Mouse (Mus musculus) myocyte (in vitro differentiated cells): ENCODE results near the gene Ppp1cb. TPM values are rescaled to one million over a fixed set of nuclear protein-coding genes. Genes with fewer than 3 reads are reported as not detected.

Source experiments
- H3K27me3 ChIP-seq: one replicate; pipeline ENCODE4 v1.6.1; 2011; ENCODE audit not compliant: control insufficient read depth, insufficient read depth, insufficient read length
- H3K36me3 ChIP-seq: one replicate; pipeline ENCODE4 v1.6.1; 2011; ENCODE audit not compliant: control insufficient read depth, insufficient read depth
- H3K4me2 ChIP-seq: one replicate; pipeline ENCODE4 v1.6.1; 2011; ENCODE audit warnings: low read depth, control low read depth
- H3K4me3 ChIP-seq: one replicate; pipeline ENCODE4 v1.5.1; 2011; ENCODE audit warnings: mild to moderate bottlenecking, control low read depth, moderate library complexity
- H3K79me2 ChIP-seq: one replicate; pipeline ENCODE4 v1.6.1; 2011; ENCODE audit not compliant: control insufficient read depth, insufficient read depth
- H3ac ChIP-seq: one replicate; pipeline ENCODE4 v1.6.1; 2011; ENCODE audit not compliant: control insufficient read depth, insufficient read length
- CEBPB ChIP-seq: IDR thresholded peaks from 2 replicates; pipeline ENCODE4 v1.6.1; 2011; ENCODE audit warnings: mild to moderate bottlenecking, moderate library complexity; ENCODE audit not compliant: poor library complexity, insufficient read depth, severe bottlenecking
- E2F4 ChIP-seq: IDR thresholded peaks from one replicate; pipeline ENCODE4 v1.6.1; 2011; ENCODE audit warnings: mild to moderate bottlenecking, control low read depth, moderate library complexity; ENCODE audit not compliant: insufficient read depth
- MAX ChIP-seq: IDR thresholded peaks from one replicate; pipeline ENCODE4 v1.6.1; 2011; ENCODE audit warnings: low read depth, mild to moderate bottlenecking, control low read depth
- MYOD1 ChIP-seq, 3 experiments: IDR thresholded peaks; one replicate each; pipeline ENCODE4 v1.6.1; 2011; ENCODE audit warnings: control low read depth in 2 of 3, low read depth in 2 of 3, mild to moderate bottlenecking in 2 of 3, moderate library complexity in 1 of 3; ENCODE audit not compliant: insufficient read length in 2 of 3, control insufficient read depth in 1 of 3
- MYOG ChIP-seq, 3 experiments: IDR thresholded peaks; one replicate each; pipeline ENCODE4 v1.6.1; 2011; ENCODE audit warnings: control low read depth in 2 of 3, low read depth in 2 of 3, mild to moderate bottlenecking in 2 of 3; ENCODE audit not compliant: insufficient read length in 2 of 3, control insufficient read depth in 1 of 3, insufficient read depth in 1 of 3
- POLR2A ChIP-seq: IDR thresholded peaks from one replicate; pipeline ENCODE4 v1.6.1; 2011; ENCODE audit warnings: low read depth, mild to moderate bottlenecking, control low read depth, moderate library complexity; ENCODE audit not compliant: insufficient read length
- POLR2AphosphoS2 ChIP-seq: IDR thresholded peaks from one replicate; pipeline ENCODE4 v1.6.1; 2011; ENCODE audit warnings: low read depth, control low read depth; ENCODE audit not compliant: insufficient read length
- REST ChIP-seq: IDR thresholded peaks from one replicate; pipeline ENCODE4 v1.6.1; 2011; ENCODE audit warnings: mild to moderate bottlenecking, control low read depth, moderate library complexity; ENCODE audit not compliant: insufficient read depth, insufficient read length
- SRF ChIP-seq: IDR thresholded peaks from one replicate; pipeline ENCODE4 v1.6.1; 2011; ENCODE audit warnings: low read depth; ENCODE audit not compliant: control insufficient read depth, insufficient read length
- TCF12 ChIP-seq: IDR thresholded peaks from one replicate; pipeline ENCODE4 v1.6.1; 2011; ENCODE audit warnings: mild to moderate bottlenecking, control low read depth; ENCODE audit not compliant: poor library complexity, insufficient read depth, severe bottlenecking
- TCF3 ChIP-seq: IDR thresholded peaks from one replicate; pipeline ENCODE4 v1.6.1; 2011; ENCODE audit warnings: low read depth, control low read depth; ENCODE audit not compliant: insufficient read length
- USF1 ChIP-seq: IDR thresholded peaks from one replicate; pipeline ENCODE4 v1.6.1; 2011; ENCODE audit warnings: low read depth, mild to moderate bottlenecking, control low read depth, moderate library complexity
- polyA plus RNA-seq: library from polyadenylated mRNA; unstranded; fragments of >200 nt; fragmentation: generic; extraction: Trizol; gene quantifications from one replicate; pipeline ENCODE4 v1.2.1, GENCODE M21; 2012; ENCODE audit warnings: missing spikeins

Gene Ppp1cb
- polyA plus RNA-seq, 1 experiment = 62.5 TPM

- Histone ChIP-seq H3K36me3 (no peaks in the 10 kb centered on the region), H3K27me3 (no peaks in the 10 kb centered on the region), H3K4me2 (no peak overlapping the region), H3K79me2 (no peaks in the 10 kb centered on the region), H3ac (no peak overlapping the region), H3K4me3 (no peak overlapping the region)
- TF ChIP-seq TCF12 (no peak), USF1 (no peak), REST (no peak), E2F4 (no peak), CEBPB (no peak)
Measured at GRCm38 (mm10) chr5:32508766-32509165, 50.1 kb downstream of the Ppp1cb start.

DNA sequence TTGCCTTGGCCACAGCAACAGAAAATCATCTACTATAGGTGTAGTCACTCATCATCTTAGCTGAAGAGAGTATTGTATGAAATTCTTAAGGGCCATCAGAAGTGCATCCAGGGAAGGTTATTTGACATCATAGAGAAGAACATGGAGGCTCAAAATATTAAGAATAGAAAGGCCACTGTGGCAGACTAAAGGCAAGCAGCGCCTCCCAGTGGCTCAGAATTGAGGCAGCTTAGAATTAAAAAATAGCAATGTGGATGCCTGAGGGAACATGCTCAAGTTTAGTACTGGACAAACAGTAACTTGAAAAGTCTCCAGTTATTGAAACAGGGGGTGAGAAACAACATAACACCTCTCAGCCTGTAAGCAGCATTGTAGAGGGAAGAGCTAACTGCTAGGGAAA lies 61.7 kb downstream of the Ppp1cb start:
- H3K4me2 ChIP-seq = no peak overlapping the region
- no peaks in the 10 kb centered on the region for H3K27me3 ChIP-seq
- TF ChIP-seq USF1 (no peak), SRF (no peak), POLR2A (no peak), POLR2AphosphoS2 (no peak), TCF12 (no peak), REST (no peak), CEBPB (no peak), E2F4 (no peak), MYOG (IDR thresholded peaks at IDR 0.05; ENCODE audit: control insufficient read depth in 1 of 3, insufficient read depth in 1 of 3, insufficient read length in 2 of 3, low read depth in 2 of 3) (no peak), TCF3 (no peak), MAX (no peak), MYOD1 (IDR thresholded peaks at IDR 0.05; ENCODE audit: control insufficient read depth in 1 of 3, insufficient read length in 2 of 3, low read depth in 2 of 3) (no peak)
- H3K79me2 ChIP-seq = no peaks in the 10 kb centered on the region
- no peaks in the 10 kb centered on the region for H3K36me3 ChIP-seq
- H3ac ChIP-seq = no peak overlapping the region
- no peak overlapping the region for H3K4me3 ChIP-seq

- TF ChIP-seq MYOG (IDR thresholded peaks at IDR 0.05; ENCODE audit: control insufficient read depth in 1 of 3, insufficient read depth in 1 of 3, insufficient read length in 2 of 3, low read depth in 2 of 3) = no peak
- TF ChIP-seq MYOD1 (IDR thresholded peaks at IDR 0.05; ENCODE audit: control insufficient read depth in 1 of 3, insufficient read length in 2 of 3, low read depth in 2 of 3) = no peak
- no peak for TF ChIP-seq POLR2A
- no peak for TF ChIP-seq MAX
- no peak for TF ChIP-seq POLR2AphosphoS2
- TF ChIP-seq E2F4 = no peak
- TF ChIP-seq CEBPB = no peak
- TF ChIP-seq USF1 = no peak
- no peak for TF ChIP-seq TCF3
- no peak for TF ChIP-seq REST
- no peak for TF ChIP-seq SRF
- TF ChIP-seq TCF12 = no peak
- no peaks in the 10 kb centered on the region for H3K36me3 ChIP-seq
- H3K27me3 ChIP-seq = peaks cover 13% of the 10 kb centered on the region
- H3K79me2 ChIP-seq = no peaks in the 10 kb centered on the region
- H3K4me3 ChIP-seq = no peak overlapping the region
- H3K4me2 ChIP-seq = no peak overlapping the region
- no peak overlapping the region for H3ac ChIP-seq
Measured at GRCm38 (mm10) chr5:32549449-32549848, 90.8 kb downstream of the Ppp1cb start.

GRCm38 (mm10) chr5:32564697-32565096 lies 106.1 kb downstream of the Ppp1cb start:
- H3K4me2 ChIP-seq = no peak overlapping the region
- H3K27me3 ChIP-seq = no peaks in the 10 kb centered on the region
- H3K36me3 ChIP-seq = no peaks in the 10 kb centered on the region
- no peaks in the 10 kb centered on the region for H3K79me2 ChIP-seq
- no peak overlapping the region for H3K4me3 ChIP-seq
- H3ac ChIP-seq = no peak overlapping the region
- TF ChIP-seq MYOD1 (IDR thresholded peaks at IDR 0.05; ENCODE audit: control insufficient read depth in 1 of 3, insufficient read length in 2 of 3, low read depth in 2 of 3) = no peak

Other genes starting within 250 kb of the Ppp1cb start
- gene Plb1, start 226.1 kb upstream of the Ppp1cb start, polyA plus RNA-seq = 0.05 TPM
- 3.3 TPM for gene Yes1, start 152.3 kb downstream of the Ppp1cb start, polyA plus RNA-seq